Mouse (Mus musculus): ENCODE measurements around the gene Cisd3.
"Not testable (repeated sequence)": the region's sequence is repeated elsewhere in the genome, so short reads cannot be mapped to it uniquely, and the experiment has no call there.

Gene Cisd3

DNA sequence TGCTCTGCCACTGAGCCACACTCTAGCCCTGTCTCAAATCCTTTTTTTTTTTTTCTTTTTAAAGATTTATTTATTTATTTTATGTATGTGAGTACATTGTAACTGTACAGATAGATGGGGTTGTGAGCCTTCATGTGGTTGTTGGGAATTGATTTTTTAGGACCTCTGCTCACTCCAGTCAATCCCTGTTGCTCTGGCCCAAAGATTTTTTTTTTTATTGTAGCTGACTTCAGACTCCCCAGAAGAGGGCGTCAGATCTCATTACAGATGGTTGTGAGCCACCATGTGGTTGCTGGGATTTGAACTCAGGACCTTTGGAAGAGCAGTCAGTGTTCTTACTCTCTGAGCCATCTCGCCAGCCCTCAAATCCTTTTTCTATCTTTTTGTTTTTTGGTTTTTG is 24.4 kb downstream of the Cisd3 start:
- not testable (repeated sequence) for DNase-seq (ENCODE audit: low read depth, low spot score)

DNA sequence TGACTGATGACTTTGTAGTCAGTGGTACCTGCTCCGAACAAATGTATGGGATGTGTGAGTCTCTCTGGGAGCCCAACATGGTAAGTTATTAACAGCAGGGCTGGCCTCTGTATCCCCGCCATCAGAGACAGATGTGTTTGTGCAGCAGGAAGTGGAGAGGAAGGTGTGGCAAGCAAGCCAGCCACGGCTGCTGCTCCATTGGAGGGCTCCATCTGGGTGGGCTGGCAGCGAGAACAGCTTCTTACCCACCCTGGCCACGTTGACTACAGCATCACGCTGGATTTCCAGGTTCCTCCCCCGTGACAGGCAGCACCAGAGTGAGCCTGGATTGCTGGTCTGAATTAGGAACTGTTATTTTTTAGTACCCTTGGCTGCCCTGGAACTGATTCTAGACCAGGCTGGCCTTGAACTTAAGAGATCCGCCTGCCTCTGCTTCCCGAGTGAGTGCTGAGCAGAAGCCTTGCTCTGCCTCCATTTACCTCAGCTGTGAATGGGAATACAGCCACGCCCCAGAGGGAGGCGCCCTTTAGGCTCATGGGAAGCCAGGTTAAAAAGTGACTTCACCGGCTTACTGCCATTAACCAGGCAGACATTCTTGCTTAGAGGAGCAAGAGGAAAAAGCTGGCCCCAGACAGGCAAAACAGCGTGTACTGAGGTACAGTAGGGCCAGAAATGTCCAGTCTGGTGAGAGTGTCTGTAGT is 25.7 kb downstream of the Cisd3 start:
- DNase-seq (ENCODE audit: low read depth, low spot score): peak; percentile 65

DNA sequence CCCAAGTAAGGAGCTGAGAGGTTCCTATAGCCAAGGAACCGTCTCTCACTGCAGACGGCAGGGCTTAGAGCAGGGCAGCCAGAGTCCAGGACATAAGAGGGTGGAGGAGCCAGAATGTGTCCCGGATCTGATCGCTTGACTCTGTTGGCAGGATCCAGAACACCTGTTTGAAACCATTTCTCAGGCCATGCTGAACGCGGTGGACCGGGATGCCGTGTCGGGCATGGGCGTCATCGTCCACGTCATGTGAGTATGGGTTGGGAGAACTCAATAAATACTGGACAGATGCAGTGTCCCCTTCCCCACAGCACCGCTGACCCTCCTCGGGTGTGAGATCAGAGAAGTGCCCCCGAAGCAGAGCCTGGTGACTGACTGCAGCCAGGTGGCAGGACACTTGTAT is 26.7 kb downstream of the Cisd3 start:
- DNase-seq (ENCODE audit: low read depth, low spot score): no peak

DNA sequence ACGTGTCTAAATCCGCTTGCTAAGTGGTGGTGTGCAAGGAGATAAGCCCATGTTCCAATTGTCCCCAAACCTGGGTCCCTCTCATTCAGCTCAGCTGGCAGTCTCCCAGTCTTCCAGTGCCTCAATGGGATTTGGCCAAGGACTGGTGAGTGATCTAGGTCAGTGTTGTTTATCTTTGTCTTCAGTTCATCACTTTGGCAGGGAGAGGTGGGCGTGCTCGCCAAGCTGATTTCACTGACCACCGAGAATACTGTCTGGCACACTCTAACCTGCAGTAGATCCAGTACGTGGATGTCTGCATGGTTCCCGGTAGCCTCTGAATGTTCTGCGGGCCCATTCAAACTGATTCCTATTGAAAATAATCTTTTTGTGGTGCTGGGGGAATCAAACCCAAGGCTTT is 28.3 kb downstream of the Cisd3 start:
- DNase-seq (ENCODE audit: low read depth, low spot score): no peak

DNA sequence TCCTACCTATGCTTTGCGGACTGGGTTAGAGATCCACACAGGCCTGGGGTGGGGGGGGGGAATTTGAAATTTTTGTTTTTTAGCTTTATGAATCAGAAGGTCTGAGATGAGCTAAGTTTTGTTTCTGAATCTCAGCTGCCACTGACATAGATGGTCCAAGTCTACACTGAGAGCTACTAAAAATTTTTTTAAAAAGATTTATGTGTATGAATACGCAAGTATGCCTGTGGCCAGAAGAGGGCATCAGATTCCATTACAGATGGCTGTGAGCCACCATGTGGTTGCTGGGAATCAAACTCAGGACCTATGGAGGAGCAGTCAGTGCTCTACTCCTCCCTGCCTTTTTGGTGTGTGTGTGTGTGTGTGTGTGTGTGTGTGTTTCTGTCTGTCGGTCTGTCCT is 28.7 kb downstream of the Cisd3 start:
- DNase-seq (ENCODE audit: low read depth, low spot score): peak; percentile 51

DNA sequence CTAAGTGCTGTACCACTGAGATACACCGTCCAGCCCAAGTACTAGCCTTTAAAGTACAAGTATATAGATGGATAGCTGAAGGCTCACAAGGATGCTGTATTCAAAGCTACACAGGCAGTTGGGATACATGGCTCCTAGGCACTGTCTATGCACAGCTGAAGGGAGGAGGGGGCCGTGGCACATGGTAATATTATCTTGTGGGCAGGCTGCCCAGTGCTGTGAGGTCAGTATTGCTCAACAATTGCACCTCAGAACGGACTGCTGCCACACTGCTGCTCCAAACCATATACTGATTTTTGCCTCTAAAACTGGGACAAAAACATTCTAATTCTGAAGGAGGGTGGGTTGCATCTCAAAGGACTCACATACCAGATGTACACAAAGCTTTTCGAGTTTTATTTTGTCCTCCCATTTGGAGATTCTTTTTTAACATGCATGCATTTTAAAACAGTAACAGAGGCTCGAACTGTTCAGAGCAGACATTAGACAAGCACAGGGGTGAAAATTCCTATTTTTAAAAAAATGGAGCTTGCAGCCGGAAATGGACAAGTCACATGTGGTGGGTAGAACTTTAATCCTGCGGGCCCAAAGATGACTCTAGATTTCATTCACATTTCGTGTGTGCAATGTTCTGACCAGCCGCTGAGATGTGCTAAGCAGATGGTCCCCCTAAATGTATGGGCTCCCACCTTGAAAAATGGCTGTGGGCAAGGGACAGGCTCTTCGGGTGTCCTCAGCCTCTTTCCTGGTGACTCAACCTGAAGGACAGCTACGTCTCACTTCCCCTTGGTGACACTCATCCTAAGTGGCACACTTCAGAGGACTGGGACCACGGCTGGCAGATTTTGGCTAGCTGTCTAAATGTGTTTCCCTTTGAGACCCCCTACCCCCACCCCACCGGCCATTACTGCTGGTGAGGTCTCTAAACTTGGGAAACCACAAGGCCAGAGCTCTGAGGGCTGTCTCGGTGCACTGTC is 29.4 kb downstream of the Cisd3 start:
- no peak for DNase-seq (ENCODE audit: low read depth, low spot score)

DNA sequence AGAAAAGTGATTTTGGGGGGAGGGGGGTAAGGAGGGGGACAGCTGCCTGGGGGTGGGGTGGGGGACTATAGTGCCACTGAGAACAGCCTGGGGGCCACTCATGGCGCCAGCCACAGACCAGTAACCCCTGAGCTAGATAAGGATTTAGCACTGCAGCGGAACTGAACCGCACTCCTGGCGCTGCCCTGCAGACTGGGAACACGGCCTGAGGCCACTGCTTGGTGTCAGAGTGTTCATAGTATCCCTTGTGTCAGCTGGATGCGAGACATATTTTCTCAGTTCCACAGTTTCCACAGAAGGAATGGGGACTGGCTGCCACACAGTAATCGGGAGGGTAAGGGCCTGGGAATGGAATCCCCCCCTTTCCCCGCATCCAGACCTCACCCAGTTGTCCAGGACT is 30.4 kb downstream of the Cisd3 start:
- no peak for DNase-seq (ENCODE audit: low read depth, low spot score)

DNA sequence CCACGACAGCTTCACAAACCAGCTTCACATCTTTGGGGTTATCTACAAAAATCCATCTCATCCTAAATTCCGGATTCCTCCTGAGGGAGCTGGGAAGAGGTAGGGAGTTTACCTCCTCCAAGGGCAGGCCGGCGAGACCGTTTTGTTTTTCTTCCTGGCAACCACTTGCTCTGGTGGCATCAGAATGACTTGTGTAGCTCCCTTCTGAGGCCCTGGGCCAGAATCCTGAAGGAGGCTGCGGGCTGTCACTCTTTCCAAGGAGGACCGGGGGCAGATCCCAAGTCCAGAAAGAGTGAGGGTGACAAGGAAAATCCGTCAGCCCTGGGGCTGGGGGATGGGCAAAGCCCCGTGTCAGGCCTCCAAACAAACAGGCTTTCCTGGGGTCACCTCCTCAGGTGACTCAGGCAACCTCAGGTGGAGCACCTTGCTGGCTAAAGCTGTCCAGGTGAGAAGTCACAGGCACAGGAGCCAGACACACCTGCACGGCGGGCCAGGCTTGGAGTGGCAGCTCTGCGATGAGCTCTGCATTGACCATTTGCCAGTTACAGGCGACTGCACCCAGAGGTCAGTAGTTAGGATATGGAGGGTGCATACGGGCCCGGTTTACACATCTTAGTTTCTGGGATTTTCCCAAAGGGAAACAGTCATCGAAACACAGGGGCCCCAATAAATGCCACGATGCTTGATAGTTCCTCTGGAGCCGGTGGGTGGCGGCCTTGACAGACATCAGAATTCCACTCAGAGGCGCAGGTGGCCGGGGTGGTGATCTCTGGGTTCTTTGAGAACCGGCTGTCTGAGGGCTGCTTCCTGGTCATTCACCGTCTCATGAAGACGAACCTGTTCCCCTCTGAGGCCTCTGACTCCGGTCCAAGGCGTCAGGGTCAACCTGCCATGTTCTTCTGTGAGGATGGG is 32.0 kb downstream of the Cisd3 start:
- no peak for DNase-seq (ENCODE audit: low read depth, low spot score)

DNA sequence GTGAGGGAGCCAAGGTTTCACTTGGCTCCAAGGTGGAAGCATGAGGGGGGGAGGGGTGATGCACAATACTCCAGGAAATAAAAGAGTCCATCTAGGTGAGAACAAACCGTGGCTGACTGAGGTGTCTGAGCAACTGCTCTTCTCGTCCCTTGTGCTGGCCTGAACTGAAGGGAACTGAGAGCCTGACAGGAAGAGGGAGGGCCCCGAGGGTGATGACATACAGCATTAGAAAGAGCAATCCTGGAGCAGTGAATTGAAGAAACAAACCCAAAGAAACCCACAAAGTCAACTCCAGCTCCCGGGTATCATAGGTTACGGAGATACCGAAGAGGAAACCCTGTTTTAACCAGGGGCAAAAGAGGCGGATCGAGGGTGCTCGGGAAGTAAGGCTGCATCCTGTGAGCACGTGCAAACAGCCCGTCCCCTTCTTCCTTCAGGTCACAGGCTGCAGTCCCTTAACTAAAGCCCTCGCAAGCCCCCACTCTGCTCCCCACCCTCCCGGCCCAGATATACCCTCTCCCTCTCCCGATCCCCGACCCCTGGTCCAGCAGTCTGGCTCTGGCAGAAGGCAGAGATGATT is 32.7 kb downstream of the Cisd3 start:
- no peak for DNase-seq (ENCODE audit: low read depth, low spot score)

DNA sequence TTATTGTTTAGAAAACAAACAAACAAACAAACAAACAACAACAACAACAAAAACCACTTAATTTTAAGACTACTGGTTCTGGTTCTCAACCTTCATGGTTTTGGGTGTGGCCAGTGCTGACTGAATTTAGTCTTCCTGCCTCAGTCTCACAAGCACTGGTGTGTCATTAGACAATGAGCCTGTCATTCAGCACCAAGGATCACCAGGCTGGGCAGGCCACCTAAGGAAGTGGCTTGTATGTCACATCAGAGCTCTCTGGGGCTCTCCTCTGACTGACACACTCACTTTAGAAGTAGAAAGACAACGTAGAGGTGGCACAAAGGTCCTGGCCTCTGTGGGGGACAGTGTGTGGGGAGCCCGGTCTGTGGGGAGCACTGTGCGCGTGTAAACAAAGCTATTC is 33.4 kb downstream of the Cisd3 start:
- DNase-seq (ENCODE audit: low read depth, low spot score): no peak

DNA sequence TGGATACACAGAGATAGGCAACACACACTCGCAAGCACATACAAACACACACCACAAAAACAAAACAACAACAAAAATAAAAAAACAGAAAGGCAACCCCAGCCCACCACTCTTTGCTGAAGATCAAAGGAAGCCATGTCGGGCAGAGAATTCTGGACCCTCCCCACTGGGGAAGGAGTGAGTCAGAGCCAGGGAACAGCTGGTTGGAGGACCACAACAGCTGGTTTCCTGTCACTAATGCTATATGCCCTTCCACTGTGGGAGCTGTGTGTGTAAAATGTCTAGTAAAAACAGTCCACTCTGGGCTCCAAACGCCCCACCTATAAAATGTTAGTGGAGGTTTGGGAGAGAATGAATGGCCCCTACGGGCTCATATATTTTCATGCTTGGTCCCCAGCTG is 35.7 kb downstream of the Cisd3 start:
- DNase-seq (ENCODE audit: low read depth, low spot score): no peak

DNA sequence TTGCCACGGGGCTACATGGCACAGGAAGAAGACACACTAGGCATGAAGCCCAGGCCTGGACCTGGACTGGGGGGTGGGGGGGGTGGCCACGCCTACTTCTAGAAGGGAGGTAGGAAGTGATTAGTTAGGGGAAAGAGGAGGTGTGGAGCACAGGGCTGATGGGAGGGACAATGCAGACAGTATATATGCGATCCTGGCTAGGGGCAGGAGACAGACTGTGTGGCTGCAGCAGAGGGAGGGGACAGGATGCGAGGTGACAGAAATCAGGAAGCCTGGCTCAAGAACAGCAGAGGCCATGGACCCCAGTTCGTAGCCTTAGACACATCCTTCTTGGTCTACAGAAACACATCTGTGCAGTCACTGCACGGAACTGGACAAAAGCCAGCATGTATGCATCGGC is 38.1 kb downstream of the Cisd3 start:
- no peak for DNase-seq (ENCODE audit: low read depth, low spot score)

DNA sequence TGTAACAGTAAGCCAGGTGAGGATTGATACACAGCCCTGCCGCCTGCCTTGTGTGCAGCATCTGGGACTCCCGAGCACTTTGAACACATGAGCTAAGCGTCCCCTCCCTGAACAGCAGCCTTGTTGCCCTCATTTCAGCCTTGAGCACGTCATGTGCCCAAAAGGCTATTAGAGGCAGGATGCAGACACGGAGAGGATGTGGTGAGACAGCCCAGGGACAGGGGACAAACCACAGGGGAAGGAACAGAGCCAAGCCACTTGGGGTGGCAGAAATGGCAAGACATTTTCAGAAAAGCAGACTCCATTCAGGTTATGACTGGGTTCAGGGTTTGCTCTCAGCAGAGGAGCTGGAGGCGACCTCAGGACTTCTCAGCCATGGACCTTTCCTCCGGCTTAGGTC is 42.7 kb downstream of the Cisd3 start:
- DNase-seq (ENCODE audit: low read depth, low spot score): no peak

DNA sequence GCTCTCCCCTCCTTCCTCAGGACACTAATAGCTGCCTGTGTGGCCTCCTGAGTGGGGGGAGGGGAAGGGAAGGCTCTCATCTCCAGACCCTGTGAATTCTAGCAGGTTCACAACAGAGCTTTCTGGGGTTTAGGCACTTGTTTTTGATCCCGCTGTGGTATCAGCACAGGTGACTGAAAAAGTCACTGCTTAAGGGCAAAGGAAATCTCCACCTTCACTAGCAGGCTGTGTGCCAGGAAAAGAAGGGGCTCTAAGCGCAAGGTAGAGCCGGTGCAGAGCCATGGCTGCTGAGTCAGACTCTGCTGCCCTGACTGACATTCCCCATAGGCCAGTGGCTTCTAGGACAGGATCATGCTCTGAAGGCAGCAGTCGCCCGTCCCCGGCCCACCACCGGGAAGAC is 43.1 kb downstream of the Cisd3 start:
- no peak for DNase-seq (ENCODE audit: low read depth, low spot score)

DNA sequence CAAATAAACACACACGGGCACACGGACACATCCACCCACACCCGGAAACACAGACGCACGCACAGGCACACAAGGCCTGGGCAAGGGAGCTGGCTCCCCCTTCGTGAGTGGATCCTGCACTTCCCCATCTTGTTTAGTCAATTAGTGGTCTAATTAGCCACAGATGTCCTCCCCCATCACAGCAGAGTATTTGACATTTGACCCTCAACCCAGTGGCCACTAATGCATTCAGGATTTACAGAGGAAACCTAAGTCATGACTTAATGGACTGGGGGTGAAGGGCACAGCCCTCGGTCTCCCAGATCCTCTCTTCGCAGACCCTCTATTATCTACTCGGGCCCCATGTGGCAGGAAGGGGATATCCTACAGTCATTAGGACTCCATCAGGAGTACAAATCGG is 48.1 kb downstream of the Cisd3 start:
- no peak for DNase-seq (ENCODE audit: low read depth, low spot score)

DNA sequence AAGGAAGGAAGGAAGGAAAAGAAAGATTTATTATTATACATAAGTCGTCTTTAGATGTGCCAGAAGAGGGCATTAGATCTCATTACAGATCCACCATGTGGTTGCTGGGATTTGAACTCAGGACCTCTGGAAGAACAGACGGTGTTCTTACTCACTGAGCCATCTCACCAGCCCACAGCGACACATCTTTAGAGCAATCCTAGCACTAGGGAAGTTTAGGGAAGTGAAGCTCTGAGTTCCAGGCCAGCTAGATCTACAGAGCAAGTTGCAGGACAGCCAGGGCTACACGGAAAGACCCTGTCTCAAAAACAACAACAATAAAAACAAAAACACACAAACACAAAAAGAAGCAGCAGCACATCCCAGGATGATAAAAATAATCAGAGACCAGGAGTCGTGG is 49.2 kb downstream of the Cisd3 start:
- not testable (repeated sequence) for DNase-seq (ENCODE audit: low read depth, low spot score)

DNA sequence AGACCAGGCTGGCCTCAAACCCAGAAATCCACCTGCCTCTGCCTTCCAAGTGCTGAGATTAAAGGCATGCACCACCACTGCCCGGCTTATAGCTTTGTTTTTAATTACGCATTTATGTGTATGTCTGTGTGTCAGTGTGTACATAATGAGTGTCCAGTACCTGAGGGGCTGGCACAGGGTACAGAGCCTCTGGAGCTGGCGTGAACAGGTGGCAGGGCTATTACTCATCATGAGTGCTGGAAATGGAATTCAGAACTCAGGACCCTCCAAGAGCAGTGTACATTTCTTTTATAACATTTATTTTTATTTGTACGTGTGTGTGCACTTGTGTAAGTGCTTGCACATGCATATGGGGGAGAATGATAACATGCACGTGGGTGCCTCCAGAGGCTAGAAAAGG is 51.0 kb downstream of the Cisd3 start:
- DNase-seq (ENCODE audit: low read depth, low spot score): no peak

DNA sequence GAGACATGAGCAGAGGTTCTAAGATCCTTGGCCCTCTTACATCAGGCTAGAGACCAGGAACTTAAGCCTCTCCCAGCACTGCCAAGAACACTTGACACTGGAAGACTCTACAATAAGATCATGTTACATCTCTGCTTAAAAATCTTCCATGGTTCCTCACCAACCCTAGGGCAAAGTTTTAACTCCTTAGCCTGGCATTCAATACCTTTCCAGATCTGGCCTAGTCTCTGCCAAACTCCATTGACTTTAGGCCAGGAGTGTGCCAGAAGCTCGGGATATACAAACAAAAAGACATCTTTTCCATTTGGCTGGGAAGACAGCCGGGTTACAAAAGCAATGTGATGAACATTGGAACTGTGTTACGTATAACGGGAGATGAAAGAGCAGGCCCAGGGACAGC is 52.0 kb downstream of the Cisd3 start:
- DNase-seq (ENCODE audit: low read depth, low spot score): no peak
